Mouse (Mus musculus): ENCODE data around the gene Wbp11. TPM values are rescaled to one million over a fixed set of nuclear protein-coding genes. Genes with fewer than 3 reads are reported as not detected.

Wbp11 gene
- polyA plus RNA-seq, 1 experiment from 2014 or later, result 137 TPM

Small RNAs within 50 kb of the gene (microRNA-seq; reads per million reads assigned to microRNA genes)
- not detected for gene Gm44364

Other genes with a start within 250 kb of the Wbp11 start
- gene Plbd1, start 166.3 kb downstream of the Wbp11 start, polyA plus RNA-seq (2016; fragmentation: Nextera tagmentation; extraction: Ambion mirVana), result 0.41 and 1.0 TPM in 2 replicates
- gene Gucy2c, start 46.5 kb downstream of the Wbp11 start, polyA plus RNA-seq (2016; fragmentation: Nextera tagmentation; extraction: Ambion mirVana), result 0.05 and 0.17 TPM in 2 replicates
- gene Hist4h4, start 23.8 kb downstream of the Wbp11 start, polyA plus RNA-seq (2016; fragmentation: Nextera tagmentation; extraction: Ambion mirVana), result 0.47 and 0.79 TPM in 2 replicates
- gene H2afj, start 20.0 kb downstream of the Wbp11 start, polyA plus RNA-seq (2016; fragmentation: Nextera tagmentation; extraction: Ambion mirVana), result 121 and 128 TPM in 2 replicates
- gene BC049715, start 607 bp downstream of the Wbp11 start, polyA plus RNA-seq (2016; fragmentation: Nextera tagmentation; extraction: Ambion mirVana), result 1.1 and 1.9 TPM in 2 replicates
- gene Smco3, start 7.2 kb upstream of the Wbp11 start, polyA plus RNA-seq (2016; fragmentation: Nextera tagmentation; extraction: Ambion mirVana), result 0.24 and 0.52 TPM in 2 replicates
- 0.55 and 0.63 TPM in 2 replicates for gene Art4, start 29.5 kb upstream of the Wbp11 start, polyA plus RNA-seq (2016; fragmentation: Nextera tagmentation; extraction: Ambion mirVana)
- 6.2 and 7.2 TPM in 2 replicates for gene Mgp, start 47.6 kb upstream of the Wbp11 start, polyA plus RNA-seq (2016; fragmentation: Nextera tagmentation; extraction: Ambion mirVana)
- not detected in 2 replicates for gene Erp27, start 93.9 kb upstream of the Wbp11 start, polyA plus RNA-seq (2016; fragmentation: Nextera tagmentation; extraction: Ambion mirVana)
- not detected in 2 replicates for gene Pde6h, start 95.6 kb upstream of the Wbp11 start, polyA plus RNA-seq (2016; fragmentation: Nextera tagmentation; extraction: Ambion mirVana)
- gene Arhgdib, start 113.7 kb upstream of the Wbp11 start, polyA plus RNA-seq (2016; fragmentation: Nextera tagmentation; extraction: Ambion mirVana), result 18.6 and 22.9 TPM in 2 replicates